11 mouse cellular contexts compared by ENCODE assay signal in genomic region chr13:59182630-59183029, GRCm38 (mm10).
A peak's percentile ranks its signal among the peaks of the same experiment; 100 is the strongest.
DNase-seq lines count a peak whose midpoint lies in the region; ATAC-seq lines count a peak whose summit lies in the region.
"Had no signal": no experiment of that assay in that cellular context is flagged by ENCODE, and none has a peak within 500 bp of the region (broad histone marks: within the 10 kb centered on the region; RNA-seq: fewer than 3 reads in every experiment).

No protein-coding gene starts in this region.

- no peak overlapping the region for H3K4me3 ChIP-seq in forebrain, embryonic 14.5 days (ENCODE audit: low read depth, low read length)
- no peak overlapping the region for H3K4me3 ChIP-seq in forebrain, embryonic 12.5 days (replicated peaks)
- H3K4me3 ChIP-seq: embryonic facial prominence, embryonic 15.5 days; liver, embryonic 15.5 days had no signal

- peak; percentile 79 for DNase-seq in forebrain, embryonic 14.5 days (ENCODE audit: low spot score)
- peak; percentile 43 to 46 for DNase-seq in left cerebral cortex, postnatal 14 days (ENCODE audit: low spot score in 2 of 2)
- no peak for DNase-seq in left cerebral cortex, adult 8-10 months (ENCODE audit: low spot score in 2 of 2)
- DNase-seq in cerebellum, postnatal 36 days: peak; percentile 52 to 71
- peak; percentile 68 for DNase-seq in retina, embryonic 14.5 days (ENCODE audit: low spot score)
- DNase-seq in urinary bladder, adult 2 months (ENCODE audit: low spot score): no peak
- DNase-seq: kidney, adult 8-10 months had no signal

- H3K27ac ChIP-seq in forebrain, embryonic 14.5 days (ENCODE audit: low read depth, low read length): no peak overlapping the region
- no peak overlapping the region for H3K27ac ChIP-seq in forebrain, embryonic 12.5 days
- H3K27ac ChIP-seq: embryonic facial prominence, embryonic 15.5 days; liver, embryonic 15.5 days had no signal

- no peak overlapping the region for H3K4me2 ChIP-seq in forebrain, embryonic 14.5 days (ENCODE audit: low read length)
- H3K4me2 ChIP-seq in forebrain, embryonic 12.5 days: no peak overlapping the region
- H3K4me2 ChIP-seq: embryonic facial prominence, embryonic 15.5 days; liver, embryonic 15.5 days had no signal

- peaks cover 9% of the 10 kb centered on the region; the same call in 1 of the 2 replicates for H3K4me1 ChIP-seq in forebrain, embryonic 14.5 days (ENCODE audit: control insufficient read depth, insufficient read depth, low read length)
- peaks cover 12% of the 10 kb centered on the region; the same call in 1 of the 2 replicates for H3K4me1 ChIP-seq in forebrain, embryonic 12.5 days
- H3K4me1 ChIP-seq: liver, embryonic 15.5 days had no signal

- H3K9ac ChIP-seq in forebrain, embryonic 14.5 days (ENCODE audit: low read length): no peak overlapping the region
- H3K9ac ChIP-seq in forebrain, embryonic 12.5 days: no peak overlapping the region
- H3K9ac ChIP-seq: embryonic facial prominence, embryonic 15.5 days; liver, embryonic 15.5 days had no signal

- H3K36me3 ChIP-seq in forebrain, embryonic 14.5 days (ENCODE audit: control insufficient read depth, insufficient read depth, low read length): no peaks in the 10 kb centered on the region
- no peaks in the 10 kb centered on the region for H3K36me3 ChIP-seq in forebrain, embryonic 12.5 days (replicated peaks)
- H3K36me3 ChIP-seq: embryonic facial prominence, embryonic 15.5 days; liver, embryonic 15.5 days had no signal

- WGBS in forebrain, embryonic 14.5 days: 63% methylated on average over 5 of the region's 5 CpGs
- WGBS in forebrain, embryonic 12.5 days: 64% methylated on average over 5 of the region's 5 CpGs

- no peak for ATAC-seq in forebrain, embryonic 14.5 days
- no peak for ATAC-seq in forebrain, embryonic 12.5 days (ENCODE audit: low FRiP score)
- ATAC-seq in megakaryocyte progenitor cell, adult 5-6 weeks (replicated peaks; ENCODE audit: poor library complexity): no peak

- no peaks in the 10 kb centered on the region for H3K9me3 ChIP-seq in forebrain, embryonic 14.5 days (replicated peaks; ENCODE audit: control insufficient read depth, low read length)
- H3K9me3 ChIP-seq in forebrain, embryonic 12.5 days: no peaks in the 10 kb centered on the region
- H3K9me3 ChIP-seq: embryonic facial prominence, embryonic 15.5 days; liver, embryonic 15.5 days had no signal

- H3K27me3 ChIP-seq in forebrain, embryonic 14.5 days (replicated peaks; ENCODE audit: control insufficient read depth, insufficient read depth, low read length): no peaks in the 10 kb centered on the region
- H3K27me3 ChIP-seq in forebrain, embryonic 12.5 days: no peaks in the 10 kb centered on the region
- H3K27me3 ChIP-seq: embryonic facial prominence, embryonic 15.5 days; liver, embryonic 15.5 days had no signal

- intact Hi-C loops in left cerebral cortex, postnatal 14 days (cut with DNase I): loop anchor here (2.0 to 5.0 kb wide), 2 partner anchors 376 to 540 kb away; partner anchors contain the start of gene Ntrk2

Comparison
In these comparisons a context has a peak if more than half of its experiments do, and no peak if none do; other contexts are left out.
1. DNase-seq: peak in forebrain, embryonic 14.5 days (single experiment), left cerebral cortex, postnatal 14 days (2 of 2), cerebellum, postnatal 36 days (2 of 2) and retina, embryonic 14.5 days (single experiment); none in left cerebral cortex, adult 8-10 months (0 of 2) and urinary bladder, adult 2 months (single experiment).